Mouse (Mus musculus) ovary, postnatal 36 days (tissue): ENCODE measurements around the gene Lingo1.

Source experiments
- DNase-seq: peaks from one replicate; pipeline ENCODE4 v3.0.0; 2022; ENCODE audit warnings: low spot score, mixed read lengths

The Lingo1 gene

DNA sequence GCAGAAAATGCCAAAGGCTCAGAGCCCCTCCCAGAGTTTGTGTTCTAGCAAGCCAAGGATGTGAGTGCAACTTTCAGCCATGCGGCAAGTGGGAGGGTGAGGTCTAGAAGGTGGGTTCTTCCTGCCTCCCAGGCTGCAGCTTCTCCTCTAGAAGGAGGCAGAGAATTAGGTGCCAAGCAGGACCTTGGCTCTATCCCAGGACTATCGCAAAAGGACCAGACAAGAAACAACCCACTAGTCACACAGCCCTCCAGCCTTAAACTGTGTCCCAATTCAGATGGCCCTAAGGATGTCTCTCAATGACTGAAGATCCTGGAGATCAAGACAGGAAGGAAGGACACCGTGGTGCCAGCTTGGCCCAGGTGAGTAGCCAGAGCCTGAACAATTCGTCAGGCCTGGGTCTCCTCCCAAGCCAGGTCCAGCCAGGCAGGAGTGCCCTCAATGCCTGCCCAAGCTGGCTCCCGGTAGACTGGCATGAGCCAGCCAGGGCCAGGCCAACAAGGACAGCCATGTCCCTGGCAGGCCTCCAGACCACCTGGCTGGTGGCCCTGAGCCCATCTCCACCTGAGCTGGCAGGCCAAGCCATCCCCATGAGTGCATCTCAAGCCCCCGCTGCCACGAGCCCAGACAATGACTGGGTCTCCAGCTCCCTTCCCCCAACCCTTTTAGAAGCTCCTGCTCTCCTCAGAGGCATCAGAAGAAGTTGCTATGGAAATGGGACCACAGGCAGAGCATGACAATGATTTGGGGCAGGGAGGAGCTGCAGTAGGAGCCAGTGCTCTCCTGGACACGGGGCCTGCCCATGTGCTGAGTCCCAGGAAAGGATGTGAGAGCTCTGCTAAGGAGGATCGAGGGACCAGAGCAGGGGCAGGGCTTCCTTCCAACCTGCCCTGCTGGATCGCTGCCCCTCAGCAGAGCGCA is 19.1 kb downstream of the Lingo1 start:
- peak; percentile 26 for DNase-seq

DNA sequence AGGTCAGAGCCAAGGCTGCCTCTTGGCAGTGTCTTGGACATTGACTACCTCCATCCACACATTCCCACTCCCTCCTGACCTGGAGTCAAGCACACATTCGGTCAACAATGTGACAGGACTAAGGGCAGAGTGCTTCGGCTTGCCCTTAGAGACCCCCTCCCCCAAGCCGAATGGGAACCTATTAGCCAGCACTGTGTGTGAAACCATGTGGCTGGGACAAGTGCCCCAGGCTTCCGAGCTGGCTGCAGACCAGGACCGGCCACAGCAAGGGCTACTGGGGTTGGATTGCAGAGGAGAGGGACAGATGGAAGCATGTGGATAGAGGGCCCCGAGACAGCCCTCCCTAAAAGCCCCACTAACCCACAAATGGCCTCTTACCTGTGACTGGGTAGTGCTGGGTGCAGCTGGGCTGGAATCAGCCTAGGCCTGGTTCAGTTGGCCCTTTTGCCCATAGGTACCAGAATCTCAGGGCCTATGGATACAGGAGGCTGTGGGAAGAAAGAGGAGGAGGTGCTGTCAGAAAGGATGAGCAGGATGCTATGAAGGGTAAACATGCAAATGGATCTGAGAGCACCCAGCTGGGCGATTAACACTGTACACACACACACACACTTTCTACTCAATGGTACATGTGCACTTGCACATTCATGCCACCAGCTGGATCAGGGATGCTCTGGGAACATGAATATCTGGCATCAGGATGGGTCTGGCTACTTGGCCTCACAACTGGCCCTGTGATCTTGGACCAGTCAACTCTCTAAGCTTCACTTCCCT is 20.9 kb downstream of the Lingo1 start:
- DNase-seq: no peak

DNA sequence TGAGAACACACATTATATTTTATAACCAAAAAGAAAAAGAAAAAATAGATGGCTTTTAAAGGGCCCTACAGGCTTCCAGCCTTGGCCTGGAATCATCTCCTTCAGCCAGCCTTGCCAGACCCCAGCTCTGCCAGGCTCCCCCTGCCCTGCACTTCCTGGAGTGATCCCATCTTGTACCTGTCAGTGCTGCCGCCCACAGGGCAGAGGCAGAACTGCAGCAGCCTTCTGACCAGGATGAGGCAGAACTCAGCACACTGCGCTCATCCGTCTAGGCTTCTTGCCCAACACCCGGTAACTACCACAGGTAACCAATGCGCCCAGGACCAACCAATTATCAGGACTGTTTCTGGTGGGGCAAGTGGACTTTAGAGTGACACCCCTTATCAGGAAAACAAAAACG is 22.0 kb downstream of the Lingo1 start:
- DNase-seq: peak; percentile 45

DNA sequence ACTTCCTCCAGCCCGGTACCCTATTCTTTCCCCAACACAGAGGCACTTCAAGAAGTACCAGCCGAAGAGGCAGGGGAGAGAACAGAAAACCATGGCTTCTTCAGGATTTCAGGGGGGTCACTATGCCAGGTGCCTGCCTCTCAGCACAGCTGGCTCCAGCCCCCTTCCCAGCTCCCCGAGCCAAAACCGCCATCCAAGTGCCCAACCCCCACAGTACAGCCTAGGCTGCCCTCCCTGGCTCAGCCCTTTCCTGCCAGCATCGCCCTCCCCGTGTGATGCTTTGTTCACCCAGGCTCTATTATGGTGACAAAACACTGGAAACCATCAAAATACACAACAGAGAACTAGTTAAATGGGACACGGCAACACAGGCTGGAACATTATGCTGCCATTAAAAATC is 22.6 kb downstream of the Lingo1 start:
- no peak for DNase-seq

DNA sequence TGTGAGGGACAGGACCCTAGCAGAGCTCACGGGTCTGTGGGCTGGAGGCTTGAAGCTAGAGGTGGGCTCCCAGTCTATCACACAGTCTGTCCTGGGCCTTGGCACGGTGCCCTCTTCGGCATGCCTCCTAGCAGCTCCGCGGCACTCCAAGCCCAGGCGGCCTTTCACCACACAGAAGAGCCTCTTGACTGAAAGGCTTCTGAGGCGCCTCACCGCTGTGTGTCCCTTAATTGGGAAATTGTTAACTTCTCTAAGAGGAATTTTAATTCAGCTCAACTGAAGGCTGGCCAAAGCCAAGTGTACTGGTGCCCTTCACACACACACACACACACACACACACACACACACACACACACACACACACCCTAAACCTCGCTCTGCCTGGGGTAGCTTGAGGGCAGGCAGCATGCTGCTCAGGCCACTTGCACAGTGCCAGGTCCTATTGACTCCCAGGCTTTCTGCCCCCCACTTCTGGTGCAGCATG is 28.6 kb downstream of the Lingo1 start:
- no peak for DNase-seq

DNA sequence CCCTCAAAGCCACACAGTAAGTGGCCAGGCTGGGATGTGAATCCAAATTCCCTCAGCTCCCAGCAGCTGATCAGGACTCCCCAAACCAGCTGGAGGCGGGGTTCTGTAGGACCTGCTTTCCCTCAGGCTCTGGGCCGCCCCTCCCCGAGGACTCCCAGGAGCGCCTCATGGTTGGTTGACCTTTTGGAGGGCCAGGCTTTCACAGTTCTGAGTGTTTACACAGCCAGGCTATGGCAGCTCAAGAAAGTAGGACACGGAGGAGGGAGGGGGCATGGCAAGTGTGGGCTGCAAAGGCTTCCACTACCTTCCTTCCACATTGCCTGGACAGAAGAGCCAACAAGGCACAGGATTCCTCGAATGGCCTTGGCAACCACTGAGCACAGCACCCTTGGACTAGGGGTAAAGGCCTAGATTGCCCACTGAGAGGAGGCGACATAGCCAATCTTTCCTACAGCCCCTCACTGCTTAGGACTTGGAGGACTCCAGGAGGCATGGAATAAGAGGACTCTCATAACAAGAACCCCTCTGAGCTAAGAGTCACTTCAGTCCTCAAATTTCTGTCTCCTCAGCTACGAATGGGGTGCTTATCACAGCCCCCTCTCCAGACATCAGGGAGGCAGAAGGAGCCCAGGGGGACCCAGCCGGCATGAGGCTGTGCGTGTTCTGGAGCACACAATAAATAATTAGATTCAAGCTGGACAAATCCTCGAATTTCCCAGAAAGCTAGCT is 29.5 kb downstream of the Lingo1 start:
- no peak for DNase-seq

DNA sequence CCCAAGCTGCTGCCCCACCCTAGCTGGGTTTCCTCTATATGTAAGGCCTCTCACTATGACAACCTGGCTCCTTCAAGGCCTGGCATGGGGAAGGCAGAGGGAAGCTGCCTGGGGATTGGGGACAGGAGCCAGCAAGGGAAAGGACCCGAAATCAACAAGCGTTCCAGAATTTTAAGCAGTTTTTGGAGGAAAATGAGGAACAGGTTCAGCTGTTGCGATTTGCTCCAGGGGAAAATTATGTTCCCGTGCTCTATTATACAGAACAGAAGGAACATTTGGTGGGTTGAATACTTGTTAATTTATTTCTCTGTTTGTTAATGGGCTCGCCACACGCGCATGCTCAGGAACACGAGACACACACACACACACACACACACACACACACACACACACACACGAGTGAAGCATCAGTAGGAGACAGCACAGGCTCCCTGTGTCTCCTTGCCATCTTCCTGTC is 34.1 kb downstream of the Lingo1 start:
- no peak for DNase-seq

DNA sequence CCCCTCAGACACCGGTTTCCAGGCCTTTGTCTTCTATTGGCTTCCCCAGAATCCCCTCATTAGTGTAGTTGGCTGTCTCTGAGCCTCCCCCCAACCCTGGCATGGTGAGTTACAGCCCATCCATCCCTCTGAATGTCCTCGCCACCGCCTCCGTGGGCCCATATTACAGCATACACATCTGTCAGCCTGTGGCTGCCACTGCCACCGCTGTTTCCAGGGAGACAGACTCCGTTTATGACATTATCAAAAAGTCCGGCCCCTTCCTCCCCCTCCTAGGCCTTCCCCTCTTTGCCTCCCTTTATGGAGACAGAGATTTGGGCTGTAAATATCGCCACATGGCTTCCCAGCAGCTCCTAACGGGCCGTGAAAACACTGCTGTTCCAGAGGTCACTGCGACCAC is 38.5 kb downstream of the Lingo1 start:
- DNase-seq: no peak

DNA sequence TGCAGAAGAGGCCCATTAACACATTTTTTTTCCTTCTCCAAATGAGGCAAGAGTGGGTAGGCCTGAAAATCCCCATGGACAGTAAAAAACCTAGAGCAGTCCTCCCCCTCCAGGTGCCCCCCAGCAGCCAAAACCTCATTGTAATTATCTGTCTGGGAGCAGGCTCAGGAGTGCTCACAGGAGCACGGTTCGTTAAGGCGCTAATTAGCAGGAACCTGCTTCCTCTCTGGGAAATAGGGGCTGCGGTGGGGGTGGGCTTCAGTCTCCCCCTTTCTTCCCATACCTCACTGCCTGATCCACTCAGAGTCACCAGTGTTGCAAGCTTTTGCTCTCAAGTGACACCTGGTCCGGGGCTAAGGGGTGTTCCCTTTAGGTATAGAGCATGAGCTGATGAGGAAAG is 41.1 kb downstream of the Lingo1 start:
- no peak for DNase-seq

DNA sequence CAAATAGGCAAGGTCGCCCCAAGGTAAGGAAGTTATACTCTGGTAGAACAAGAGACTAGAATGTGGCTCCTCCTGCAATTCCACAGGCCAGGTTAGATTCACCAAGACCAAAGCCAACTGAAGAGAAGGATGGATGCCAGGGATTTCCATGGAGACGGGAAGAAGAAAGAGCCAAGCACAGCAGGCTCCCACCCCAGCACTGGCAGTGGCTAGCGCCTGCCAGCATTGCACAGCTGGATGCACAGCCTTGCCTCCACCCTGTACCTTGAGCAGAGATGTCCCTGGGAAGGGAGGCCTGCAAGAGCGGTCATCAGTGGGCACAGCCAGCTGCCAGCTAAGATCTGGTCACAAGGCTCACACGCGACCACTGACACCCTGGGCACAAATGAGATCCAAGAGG is 42.9 kb downstream of the Lingo1 start:
- no peak for DNase-seq

DNA sequence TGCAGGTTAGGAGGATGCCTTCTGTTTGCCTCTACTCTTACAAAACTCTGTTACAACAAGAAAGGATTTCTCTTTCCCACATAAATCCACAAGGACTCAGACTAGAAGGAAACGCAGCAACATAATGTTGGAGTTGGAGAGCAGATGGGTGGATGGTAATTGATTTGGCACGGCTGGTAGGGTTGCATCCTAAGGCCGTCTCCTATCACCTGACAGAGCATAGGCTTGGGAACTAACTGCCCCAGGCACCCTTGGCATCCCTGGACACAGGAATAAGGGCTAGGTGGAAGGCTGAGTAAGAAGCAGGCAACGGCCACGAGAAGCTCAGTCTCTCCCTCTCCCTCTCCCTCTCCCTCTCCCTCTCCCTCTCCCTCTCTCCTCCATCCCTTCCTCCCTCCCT is 48.2 kb downstream of the Lingo1 start:
- no peak for DNase-seq

DNA sequence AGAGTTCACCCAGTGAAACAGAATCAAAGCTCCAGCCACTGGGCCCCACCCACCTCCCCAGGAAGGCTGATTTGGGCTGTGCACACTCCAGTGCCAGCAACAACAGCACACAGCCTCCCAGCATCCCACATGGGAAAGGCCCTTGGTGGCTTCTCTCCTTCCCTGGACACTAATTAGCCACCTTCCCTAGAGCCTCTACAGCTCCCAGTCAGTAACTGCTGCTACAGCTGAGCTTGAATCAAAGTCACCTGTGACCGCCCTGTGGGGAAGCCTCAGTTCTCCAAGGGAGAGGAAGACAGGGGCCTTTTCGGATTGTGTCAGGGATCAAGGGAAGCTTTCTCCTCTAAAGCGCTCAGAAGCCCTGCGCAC is 49.4 kb downstream of the Lingo1 start:
- DNase-seq: no peak

DNA sequence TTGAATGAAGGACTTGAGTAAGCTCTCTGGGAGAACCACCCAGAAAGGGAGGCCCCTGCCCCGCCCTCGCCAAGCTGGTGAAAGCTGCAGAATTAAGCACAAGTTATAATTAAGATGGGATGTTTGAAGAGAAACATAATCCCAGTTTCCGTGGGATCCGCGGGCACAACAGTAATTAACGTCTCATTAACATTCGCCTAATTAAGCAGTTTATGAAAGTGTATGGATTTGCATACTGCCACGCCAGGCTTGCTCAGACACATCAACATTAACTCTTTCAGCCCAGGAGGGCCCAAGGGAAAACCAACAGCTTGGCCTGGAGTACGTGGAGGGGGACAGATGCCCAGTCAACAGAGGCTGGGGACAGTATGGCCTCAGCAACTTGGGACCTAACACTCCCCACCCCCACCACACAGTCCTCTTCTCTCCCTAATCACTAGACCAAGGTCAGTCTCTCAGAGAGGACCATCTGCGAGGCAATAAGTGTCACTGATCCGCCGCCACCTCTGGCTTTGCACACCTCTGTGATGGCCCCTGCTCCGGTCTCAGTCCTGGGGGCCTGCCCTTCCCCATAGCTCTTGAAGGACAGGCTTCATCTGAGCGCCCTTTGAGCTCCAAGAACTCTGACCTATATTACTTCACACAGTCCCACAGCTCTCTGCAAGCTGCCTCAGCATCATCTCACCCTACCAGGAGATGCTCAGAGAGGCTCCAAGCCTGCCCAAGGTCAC is 49.9 kb downstream of the Lingo1 start:
- no peak for DNase-seq

DNA sequence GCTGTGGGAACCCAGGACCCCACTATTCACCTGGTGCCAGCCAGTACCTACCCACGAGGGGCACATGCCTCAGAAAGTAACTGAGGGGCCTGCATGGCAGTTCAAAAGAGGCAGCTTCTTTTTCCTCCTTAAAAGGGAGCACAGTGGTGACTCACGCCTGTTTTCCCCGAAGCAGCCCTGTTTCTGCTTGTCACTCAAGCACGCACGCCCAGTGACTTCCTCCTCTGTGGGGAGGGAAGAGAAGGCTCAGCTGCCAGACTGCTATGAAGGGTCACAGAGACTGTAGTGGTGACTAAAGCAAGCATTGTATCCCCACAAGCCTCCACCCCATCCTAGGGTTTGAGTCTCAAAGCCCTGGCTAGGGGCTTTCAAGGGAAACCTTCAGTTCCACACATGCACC is 51.9 kb downstream of the Lingo1 start:
- DNase-seq: no peak

DNA sequence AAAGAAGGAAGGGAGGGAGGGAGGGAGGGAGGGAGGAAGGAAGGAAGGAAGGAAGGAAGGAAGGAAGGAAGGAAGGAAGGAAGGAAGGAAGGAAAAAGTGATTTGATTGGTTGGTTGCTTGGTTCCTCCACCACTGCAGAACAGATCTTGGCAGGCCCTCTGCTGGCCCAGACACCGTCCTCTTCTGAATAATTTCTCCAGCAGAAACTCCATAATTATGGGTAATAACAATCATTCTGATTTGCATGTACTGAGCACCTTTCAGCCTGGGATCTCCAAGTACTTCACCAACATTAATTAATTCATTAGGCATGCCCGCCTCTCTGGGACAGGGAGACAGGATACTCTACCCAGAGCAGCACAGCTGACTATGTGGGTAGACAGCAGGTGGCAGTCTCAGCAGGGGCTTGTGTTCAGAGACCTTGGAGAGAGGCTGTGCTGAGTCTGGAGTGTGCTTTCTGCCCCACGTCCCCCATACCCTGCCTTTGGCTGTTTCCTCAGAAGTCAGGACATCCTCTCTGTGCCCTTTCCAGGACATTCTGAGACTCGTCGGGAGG is 57.0 kb downstream of the Lingo1 start:
- no peak for DNase-seq

DNA sequence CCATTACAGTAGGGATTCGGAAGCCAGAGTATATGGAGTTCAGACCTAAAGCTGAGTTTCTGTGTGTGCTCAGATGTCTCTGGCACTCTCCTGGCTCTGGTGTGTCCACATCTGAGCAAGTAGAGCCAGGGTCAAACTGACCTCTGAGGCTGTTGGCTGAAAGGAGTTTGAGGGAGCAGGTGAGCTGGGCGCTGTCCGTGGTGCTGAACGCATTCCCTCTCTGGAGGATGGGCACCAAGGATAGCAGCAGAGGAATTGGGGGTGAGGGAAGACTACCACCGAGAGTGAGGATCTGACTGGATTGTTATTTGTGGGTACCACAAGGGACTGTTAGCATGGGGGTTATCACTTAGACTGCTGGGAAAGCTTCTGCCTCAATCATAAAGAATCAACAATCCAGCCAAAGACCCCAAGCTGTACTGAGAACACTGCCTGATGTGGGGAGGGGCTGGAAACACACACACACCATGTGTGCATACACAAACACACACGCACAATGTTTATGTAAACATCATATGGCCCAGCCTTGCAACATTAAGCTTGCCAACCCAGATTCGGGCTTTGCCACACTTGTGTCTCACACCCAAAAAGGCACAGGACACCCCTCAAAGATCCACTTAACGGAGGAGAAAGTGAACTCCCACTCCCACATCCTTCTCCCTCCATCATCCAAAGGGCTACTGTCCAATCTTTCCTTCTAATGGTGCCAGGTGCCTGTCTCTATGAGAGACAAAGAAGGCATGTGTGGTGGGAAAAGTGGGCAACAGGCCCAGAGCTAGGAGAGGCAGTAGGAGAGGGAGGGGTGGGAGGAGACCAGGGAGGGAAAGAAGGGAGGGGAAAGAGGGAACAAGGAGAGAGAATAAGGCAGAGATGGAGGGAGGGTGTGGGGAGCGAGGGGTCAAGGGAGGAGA is 57.8 kb downstream of the Lingo1 start:
- peak; percentile 69 for DNase-seq

DNA sequence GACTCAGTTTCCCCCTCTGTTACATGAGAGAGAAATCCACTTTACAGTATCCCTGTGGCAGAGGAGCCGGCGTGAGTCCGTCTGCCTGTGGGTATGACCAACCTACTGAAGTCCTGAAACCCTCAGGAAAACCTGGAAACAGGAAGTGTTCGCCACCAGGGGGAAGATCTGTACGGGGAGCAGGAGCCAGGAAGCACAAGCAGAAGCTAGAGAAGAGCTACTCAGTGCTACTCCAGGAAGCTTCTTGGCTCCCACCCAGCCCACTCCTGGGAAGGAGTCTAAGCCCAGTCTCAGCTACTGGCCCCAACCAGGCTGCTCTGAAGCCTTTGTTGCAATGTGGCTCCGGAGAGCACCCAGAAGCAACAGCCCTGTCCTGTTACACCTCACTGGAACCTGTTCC is 61.9 kb downstream of the Lingo1 start:
- no peak for DNase-seq

DNA sequence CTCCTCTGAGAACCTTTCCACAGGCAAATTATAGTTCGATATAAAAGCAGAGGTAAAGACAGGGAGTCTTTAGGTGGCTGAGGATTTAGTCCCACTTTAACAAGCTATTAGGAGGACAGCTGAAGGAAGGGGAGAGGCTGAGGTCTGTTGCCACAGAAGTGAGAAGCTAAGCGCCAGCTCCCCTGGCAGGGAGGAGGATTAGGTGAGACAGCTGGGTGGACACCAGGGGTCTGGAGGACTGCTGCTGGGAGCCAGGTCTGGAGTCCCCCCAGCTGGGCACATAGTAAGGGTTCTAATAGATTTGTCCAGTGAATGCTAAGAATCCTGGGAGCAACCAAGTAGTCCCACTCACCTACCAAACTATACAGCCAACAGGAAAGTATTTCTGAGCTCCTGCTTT is 65.3 kb downstream of the Lingo1 start:
- no peak for DNase-seq

DNA sequence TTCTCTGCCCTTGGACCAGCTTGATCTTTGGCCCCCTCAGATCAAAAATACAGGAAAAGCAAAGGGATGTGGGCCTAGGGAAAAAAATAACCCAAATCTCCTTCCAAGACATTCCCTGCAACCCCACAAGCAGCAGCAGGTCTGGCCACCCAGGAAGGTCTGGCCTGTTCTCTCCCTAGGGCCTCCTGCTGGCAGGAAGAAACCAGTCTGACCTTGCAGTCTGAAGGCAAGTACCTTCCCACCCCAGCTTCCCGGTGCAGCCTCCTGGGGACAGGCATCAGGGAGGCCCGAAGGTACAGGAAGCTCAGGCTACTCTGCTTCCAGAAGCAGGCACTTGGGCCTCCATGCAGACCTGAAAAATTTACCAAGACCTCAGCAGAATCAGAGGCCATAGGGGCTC is 67.1 kb downstream of the Lingo1 start:
- DNase-seq: no peak
